Mouse (Mus musculus) midbrain, embryonic 16.5 days (tissue): ENCODE measurements around the gene Trnp1. TPM values are rescaled to one million over a fixed set of nuclear protein-coding genes. Genes with fewer than 3 reads are reported as not detected.

Source experiments
- ATAC-seq: fragments of 200-750 bp; cut with Nextera tagmentation; 2 replicates; pipeline ENCODE4 v1.8.0; 2017; ENCODE audit warnings: moderate TSS enrichment
- H3K27ac ChIP-seq: fragments of 300-500 bp; sonication (generic); 2 replicates; pipeline ENCODE4 v1.5.1; 2014; ENCODE audit warnings: mild to moderate bottlenecking, low read length, mixed read lengths
- H3K27me3 ChIP-seq: fragments of 300-500 bp; sonication (generic); 2 replicates; pipeline ENCODE4 v1.6.1; 2014; ENCODE audit warnings: low read depth, low read length, mixed read lengths; ENCODE audit not compliant: control insufficient read depth, insufficient read depth
- H3K36me3 ChIP-seq: fragments of 300-500 bp; sonication (generic); 2 replicates; pipeline ENCODE4 v1.6.1; 2014; ENCODE audit warnings: mild to moderate bottlenecking, low read length, moderate library complexity, mixed read lengths; ENCODE audit not compliant: control insufficient read depth, insufficient read depth
- H3K4me1 ChIP-seq: fragments of 300-500 bp; sonication (generic); 2 replicates; pipeline ENCODE4 v1.6.1; 2014; ENCODE audit warnings: mild to moderate bottlenecking, low read length, mixed read lengths; ENCODE audit not compliant: control insufficient read depth, insufficient read depth
- H3K4me2 ChIP-seq: fragments of 300-500 bp; sonication (generic); 2 replicates; pipeline ENCODE4 v1.6.1; 2014; ENCODE audit warnings: mild to moderate bottlenecking, low read length, mixed read lengths
- H3K4me3 ChIP-seq: fragments of 300-500 bp; sonication (generic); 2 replicates; pipeline ENCODE4 v1.5.1; 2014; ENCODE audit warnings: low read depth, mild to moderate bottlenecking, low read length, moderate library complexity, mixed read lengths
- H3K9ac ChIP-seq: fragments of 300-500 bp; sonication (generic); 2 replicates; pipeline ENCODE4 v1.6.1; 2014; ENCODE audit warnings: low read depth, low read length, mixed read lengths
- H3K9me3 ChIP-seq: fragments of 300-500 bp; sonication (generic); replicated peaks from 2 replicates; pipeline ENCODE4 v1.6.1; 2014; ENCODE audit warnings: mild to moderate bottlenecking, low read length, mixed read lengths; ENCODE audit not compliant: control insufficient read depth, poor library complexity, severe bottlenecking
- WGBS: fragments of 180-500 bp; shearing (Covaris S2); extraction: QIAGEN DNeasy Blood & Tissue Kit; methylation state at CpG from one replicate; pipeline ENCODE4 v1.1.7; 2014; 5-methylcytosine and 5-hydroxymethylcytosine counted together
- polyA plus RNA-seq: library from polyadenylated mRNA; unstranded; fragments of >200 nt; fragmentation: Nextera tagmentation; extraction: Ambion mirVana; gene quantifications from 2 replicates; pipeline ENCODE4 v1.2.1, GENCODE M21; 2015

The Trnp1 gene
- polyA plus RNA-seq, 1 experiment from 2014 or later = 8.2 TPM

- no peak for ATAC-seq
- no peaks in the 10 kb centered on the region for H3K9me3 ChIP-seq
- H3K4me1 ChIP-seq = peaks cover 2% of the 10 kb centered on the region; the same call in 1 of the 2 replicates
- WGBS = 87% methylated on average over 20 of the region's 20 CpGs
- H3K27me3 ChIP-seq = peaks cover 1% of the 10 kb centered on the region; the same call in 1 of the 2 replicates
- no peak overlapping the region for H3K27ac ChIP-seq
- H3K4me2 ChIP-seq = no peak overlapping the region
- no peaks in the 10 kb centered on the region for H3K36me3 ChIP-seq
- H3K4me3 ChIP-seq = no peak overlapping the region
- no peak overlapping the region for H3K9ac ChIP-seq
Observed at GRCm38 (mm10) chr4:133488619-133489392, 9.5 kb downstream of the Trnp1 start.

GRCm38 (mm10) chr4:133486673-133487357 lies 11.5 kb downstream of the Trnp1 start:
- WGBS = 95% methylated on average over 26 of the region's 26 CpGs
- no peak for ATAC-seq
- Histone ChIP-seq H3K4me2 (no peak overlapping the region), H3K9ac (no peak overlapping the region), H3K27me3 (peaks cover 10% of the 10 kb centered on the region), H3K27ac (no peak overlapping the region), H3K4me1 (no peaks in the 10 kb centered on the region), H3K36me3 (no peaks in the 10 kb centered on the region), H3K9me3 (no peaks in the 10 kb centered on the region), H3K4me3 (no peak overlapping the region)

- 93% methylated on average over 28 of the region's 28 CpGs for WGBS
- H3K9me3 ChIP-seq = no peaks in the 10 kb centered on the region
- no peak overlapping the region for H3K27ac ChIP-seq
- H3K4me3 ChIP-seq = no peak overlapping the region
- H3K4me2 ChIP-seq = no peak overlapping the region
- no peaks in the 10 kb centered on the region for H3K4me1 ChIP-seq
- H3K36me3 ChIP-seq = no peaks in the 10 kb centered on the region
- H3K9ac ChIP-seq = no peak overlapping the region
- ATAC-seq = no peak
- H3K27me3 ChIP-seq = peaks cover 17% of the 10 kb centered on the region
Observed at GRCm38 (mm10) chr4:133485691-133486425, 12.5 kb downstream of the Trnp1 start.

GRCm38 (mm10) chr4:133484266-133485025 lies 13.9 kb downstream of the Trnp1 start:
- Histone ChIP-seq H3K4me3 (no peak overlapping the region), H3K9me3 (no peaks in the 10 kb centered on the region), H3K4me2 (no peak overlapping the region), H3K27me3 (peaks cover 27% of the 10 kb centered on the region), H3K36me3 (no peaks in the 10 kb centered on the region), H3K27ac (no peak overlapping the region), H3K4me1 (peaks cover 4% of the 10 kb centered on the region), H3K9ac (no peak overlapping the region)
- ATAC-seq = no peak
- WGBS = 15% methylated on average over 22 of the region's 22 CpGs

GRCm38 (mm10) chr4:133482479-133482878 lies 15.9 kb downstream of the Trnp1 start:
- peaks cover 29% of the 10 kb centered on the region for H3K27me3 ChIP-seq

GRCm38 (mm10) chr4:133481488-133481887 lies 16.9 kb downstream of the Trnp1 start:
- peaks cover 5% of the 10 kb centered on the region for H3K4me1 ChIP-seq
- no peak for ATAC-seq
- no peak overlapping the region for H3K27ac ChIP-seq
- H3K4me3 ChIP-seq = no peak overlapping the region
- H3K36me3 ChIP-seq = no peaks in the 10 kb centered on the region
- no peaks in the 10 kb centered on the region for H3K9me3 ChIP-seq
- no peak overlapping the region for H3K9ac ChIP-seq
- H3K4me2 ChIP-seq = no peak overlapping the region
- 39% methylated on average over 4 of the region's 4 CpGs for WGBS
- peaks cover 29% of the 10 kb centered on the region for H3K27me3 ChIP-seq

More at GRCm38 (mm10) chr4:133482479-133482878, 15.9 kb downstream of the Trnp1 start:
- Histone ChIP-seq H3K27ac (no peak overlapping the region), H3K4me2 (no peak overlapping the region), H3K9me3 (no peaks in the 10 kb centered on the region), H3K4me1 (peaks cover 5% of the 10 kb centered on the region), H3K4me3 (no peak overlapping the region), H3K36me3 (no peaks in the 10 kb centered on the region), H3K9ac (no peak overlapping the region)
- 91% methylated on average over 3 of the region's 3 CpGs for WGBS
- no peak for ATAC-seq

GRCm38 (mm10) chr4:133480754-133481153 lies 17.6 kb downstream of the Trnp1 start:
- Histone ChIP-seq H3K36me3 (no peaks in the 10 kb centered on the region), H3K4me3 (no peak overlapping the region), H3K27me3 (peaks cover 29% of the 10 kb centered on the region), H3K4me1 (peaks cover 5% of the 10 kb centered on the region), H3K4me2 (no peak overlapping the region; the same call in 1 of the 2 replicates), H3K27ac (no peak overlapping the region), H3K9me3 (no peaks in the 10 kb centered on the region), H3K9ac (no peak overlapping the region)
- WGBS = 60% methylated on average over 6 of the region's 6 CpGs
- no peak for ATAC-seq

- 3% methylated on average over 33 of the region's 34 CpGs for WGBS
- H3K27ac ChIP-seq = no peak overlapping the region
- no peaks in the 10 kb centered on the region for H3K36me3 ChIP-seq
- H3K9ac ChIP-seq = peak overlapping the region; percentile 52; the same call in 1 of the 2 replicates
- peaks cover 5% of the 10 kb centered on the region for H3K4me1 ChIP-seq
- H3K4me2 ChIP-seq = peak overlapping the region; percentile 47
- H3K27me3 ChIP-seq = peaks cover 29% of the 10 kb centered on the region
- H3K9me3 ChIP-seq = no peaks in the 10 kb centered on the region
- peak overlapping the region; percentile 45 for H3K4me3 ChIP-seq
- ATAC-seq = peak; percentile 64
Observed at GRCm38 (mm10) chr4:133480185-133480537, 18.2 kb downstream of the Trnp1 start.
